Mouse (Mus musculus): ENCODE measurements at regions not wholly inside any gene's neighbourhood (a gene's known extent, or its start where the extent isn't known, plus 50 kb on each side); places are given as distances from the start of the nearest gene placed in this dataset.

- in situ Hi-C loops (cut with MboI, MseI) = loop anchor here (10.0 kb wide), 1 partner anchor 450 kb away; no protein-coding TSS in a partner anchor
These were observed 201.8 kb upstream of the Slc39a10 start for GRCm38 (mm10) chr1:47094498-47094897.

GRCm38 (mm10) chr1:47093289-47093947, 200.8 kb upstream of the Slc39a10 start:
- in situ Hi-C loops (cut with MboI, MseI) = loop anchor here (10.0 kb wide), 1 partner anchor 449 kb away; no protein-coding TSS in a partner anchor

- in situ Hi-C loops (cut with MboI, MseI) = no loop called here
These were observed 183.8 kb upstream of the Slc39a10 start for GRCm38 (mm10) chr1:47076423-47076822.

- in situ Hi-C loops (cut with MboI, MseI) = no loop called here
These were observed 165.5 kb upstream of the Slc39a10 start for GRCm38 (mm10) chr1:47058149-47058548.

GRCm38 (mm10) chr1:47057344-47057743, 164.7 kb upstream of the Slc39a10 start:
- in situ Hi-C loops (cut with MboI, MseI) = no loop called here

GRCm38 (mm10) chr1:47051109-47051508, 158.5 kb upstream of the Slc39a10 start:
- in situ Hi-C loops (cut with MboI, MseI) = no loop called here

- in situ Hi-C loops (cut with MboI, MseI) = no loop called here
These were observed 157.8 kb upstream of the Slc39a10 start for GRCm38 (mm10) chr1:47050492-47050891.

- in situ Hi-C loops (cut with MboI, MseI) = no loop called here
These were observed 144.9 kb upstream of the Slc39a10 start for GRCm38 (mm10) chr1:47037576-47037975.

GRCm38 (mm10) chr1:47019356-47019755, 126.7 kb upstream of the Slc39a10 start:
- in situ Hi-C loops (cut with MboI, MseI) = no loop called here

- in situ Hi-C loops (cut with MboI, MseI) = no loop called here
These were observed 121.9 kb upstream of the Slc39a10 start for GRCm38 (mm10) chr1:47014526-47014925.

GRCm38 (mm10) chr1:47003746-47004145, 111.1 kb upstream of the Slc39a10 start:
- in situ Hi-C loops (cut with MboI, MseI) = no loop called here

- in situ Hi-C loops (cut with MboI, MseI) = no loop called here
These were observed 106.7 kb upstream of the Slc39a10 start for GRCm38 (mm10) chr1:46999337-46999736.

GRCm38 (mm10) chr1:46985978-46986377, 93.3 kb upstream of the Slc39a10 start:
- in situ Hi-C loops (cut with MboI, MseI) = no loop called here

- in situ Hi-C loops (cut with MboI, MseI) = no loop called here
These were observed 90.4 kb upstream of the Slc39a10 start for GRCm38 (mm10) chr1:46983093-46983492.

- in situ Hi-C loops (cut with MboI, MseI) = no loop called here
These were observed 77.8 kb upstream of the Slc39a10 start for GRCm38 (mm10) chr1:46970470-46970869.

- in situ Hi-C loops (cut with MboI, MseI) = no loop called here
These were observed 75.7 kb upstream of the Slc39a10 start for GRCm38 (mm10) chr1:46968361-46968760.

- in situ Hi-C loops (cut with MboI, MseI) = no loop called here
These were observed 74.2 kb upstream of the Slc39a10 start for GRCm38 (mm10) chr1:46966917-46967266.

GRCm38 (mm10) chr1:46965996-46966916, 73.6 kb upstream of the Slc39a10 start:
- in situ Hi-C loops (cut with MboI, MseI) = no loop called here

GRCm38 (mm10) chr1:46963973-46964727, 71.5 kb upstream of the Slc39a10 start:
- in situ Hi-C loops (cut with MboI, MseI) = loop anchor here (5.0 kb wide), 1 partner anchor 37 kb away; no protein-coding TSS in a partner anchor
